Mouse (Mus musculus): Measurements from ENCODE around the gene Slc38a9. TPM values are rescaled to one million over a fixed set of nuclear protein-coding genes. Genes with fewer than 3 reads are reported as not detected.

Slc38a9 gene
- polyA plus RNA-seq, 1 experiment = 8.2 TPM

DNA sequence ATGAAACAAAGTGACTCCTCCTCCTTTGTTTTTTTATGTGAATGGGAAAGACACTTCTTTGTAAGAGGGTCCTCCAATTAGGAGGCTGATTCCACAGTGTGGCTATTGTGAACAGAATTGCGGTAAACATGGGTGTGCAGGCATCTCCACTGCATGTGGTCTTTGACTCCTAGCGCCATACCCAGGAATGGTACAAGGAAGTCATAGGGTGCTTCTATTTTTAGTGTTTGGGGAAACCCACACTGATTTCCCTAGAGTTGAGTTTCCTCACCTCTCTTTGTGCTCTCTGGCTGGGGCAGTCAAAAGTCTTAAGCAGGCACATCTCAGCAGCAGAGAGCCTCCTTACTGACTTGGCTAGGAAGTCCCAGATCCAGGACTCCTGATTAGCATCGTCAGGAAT is 125.6 kb downstream of the Slc38a9 start:
- Histone ChIP-seq H3K4me1 (ENCODE audit: control insufficient read depth, insufficient read depth, low read length) (no peaks in the 10 kb centered on the region), H3K36me3 (ENCODE audit: control insufficient read depth, insufficient read depth, low read length) (no peaks in the 10 kb centered on the region), H3K27ac (ENCODE audit: insufficient read depth, low read depth, low read length) (no peak overlapping the region), H3K27me3 (replicated peaks; ENCODE audit: control insufficient read depth, insufficient read depth, low read length) (no peaks in the 10 kb centered on the region), H3K4me3 (ENCODE audit: insufficient read depth, low read depth, low read length) (no peak overlapping the region)
- TF ChIP-seq POLR2A (IDR thresholded peaks at IDR 0.05; ENCODE audit: low read depth, low read length) (no peak), CTCF (conservative IDR thresholded peaks at IDR 0.05; ENCODE audit: insufficient read depth, insufficient read length, low read depth, low read length) (no peak)
- no peak for DNase-seq
- WGBS = 83% methylated on average over 3 of the region's 3 CpGs

DNA sequence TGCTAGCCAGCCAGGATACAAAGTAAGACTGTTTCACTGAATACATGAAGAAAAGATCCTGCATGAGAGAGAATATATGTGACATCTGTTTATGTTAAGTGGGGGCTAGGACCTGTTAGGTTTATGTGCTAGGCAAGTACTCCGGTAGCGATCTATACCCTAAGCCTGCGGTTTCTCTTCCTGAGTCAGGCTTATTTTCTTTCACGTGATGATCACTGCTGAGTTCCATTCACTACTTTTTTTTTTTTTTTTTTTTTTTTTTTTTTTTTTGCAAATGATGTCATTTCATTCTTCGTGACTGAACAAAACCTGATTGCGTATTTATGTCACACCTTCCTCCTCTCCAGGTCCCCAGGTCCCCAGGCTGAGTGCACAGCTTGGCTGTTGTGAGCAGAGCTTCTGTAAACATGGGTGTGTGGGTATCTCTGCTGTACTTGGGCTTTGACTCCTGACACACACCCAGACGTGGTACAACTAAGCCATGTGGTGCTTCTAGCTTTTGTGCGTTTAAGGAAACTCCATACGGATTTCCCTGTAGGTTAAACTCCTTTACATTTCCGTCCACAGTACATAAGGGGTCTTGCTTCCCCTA is 126.5 kb downstream of the Slc38a9 start:
- Histone ChIP-seq H3K4me3 (ENCODE audit: insufficient read depth, low read depth, low read length) (no peak overlapping the region), H3K27ac (ENCODE audit: insufficient read depth, low read depth, low read length) (no peak overlapping the region), H3K36me3 (ENCODE audit: control insufficient read depth, insufficient read depth, low read length) (no peaks in the 10 kb centered on the region), H3K27me3 (replicated peaks; ENCODE audit: control insufficient read depth, insufficient read depth, low read length) (no peaks in the 10 kb centered on the region), H3K4me1 (ENCODE audit: control insufficient read depth, insufficient read depth, low read length) (no peaks in the 10 kb centered on the region)
- 87% methylated on average over 10 of the region's 10 CpGs for WGBS
- TF ChIP-seq POLR2A (IDR thresholded peaks at IDR 0.05; ENCODE audit: low read depth, low read length) = no peak
- TF ChIP-seq CTCF (conservative IDR thresholded peaks at IDR 0.05; ENCODE audit: insufficient read depth, insufficient read length, low read depth, low read length) = no peak
- no peak for DNase-seq

Other genes with a start within 250 kb of the Slc38a9 start
- gene Il6st, start 196.7 kb upstream of the Slc38a9 start, polyA plus RNA-seq (2012; rRNA removed) = 30.9 and 33.6 TPM in 2 replicates
- gene Il31ra, start 66.4 kb upstream of the Slc38a9 start, polyA plus RNA-seq (2012; rRNA removed) = 0.24 and 0.33 TPM in 2 replicates
- gene Ddx4, start 8.3 kb upstream of the Slc38a9 start, polyA plus RNA-seq (2012; rRNA removed) = 0.05 TPM in 2 replicates
- 98.1 and 123 TPM in 2 replicates for gene Plpp1, start 140.0 kb downstream of the Slc38a9 start, polyA plus RNA-seq (2012; rRNA removed)

Measured in kidney, adult 2 months (tissue).